Mouse (Mus musculus) C2C12 (cell line): Measurements from ENCODE around the gene Foxp1. TPM values are rescaled to one million over a fixed set of nuclear protein-coding genes. Genes with fewer than 3 reads are reported as not detected.

Experiments used
- H3K27me3 ChIP-seq: one replicate; pipeline ENCODE4 v1.6.1; 2011; ENCODE audit not compliant: control insufficient read depth, insufficient read depth, insufficient read length
- H3K36me3 ChIP-seq: one replicate; pipeline ENCODE4 v1.6.1; 2011; ENCODE audit not compliant: control insufficient read depth, insufficient read depth
- H3K4me3 ChIP-seq: one replicate; pipeline ENCODE4 v1.5.1; 2011; ENCODE audit warnings: mild to moderate bottlenecking, control low read depth; ENCODE audit not compliant: poor library complexity, insufficient read depth, severe bottlenecking
- H3K79me2 ChIP-seq: one replicate; pipeline ENCODE4 v1.6.1; 2011; ENCODE audit not compliant: control insufficient read depth, insufficient read depth
- H3K79me3 ChIP-seq: one replicate; pipeline ENCODE4 v1.6.1; 2011; ENCODE audit warnings: low read depth, control low read depth
- H3ac ChIP-seq: one replicate; pipeline ENCODE3; 2011; ENCODE audit warnings: low read depth; ENCODE audit not compliant: control insufficient read depth, insufficient read length
- CEBPB ChIP-seq: IDR thresholded peaks from one replicate; pipeline ENCODE4 v1.6.1; 2011; ENCODE audit warnings: low read depth, mild to moderate bottlenecking, control low read depth, moderate library complexity
- CTCF ChIP-seq: IDR thresholded peaks from one replicate; pipeline ENCODE4 v1.5.1; 2011; ENCODE audit not compliant: control insufficient read depth, insufficient read depth, insufficient read length
- FOSL1 ChIP-seq: IDR thresholded peaks from one replicate; pipeline ENCODE4 v1.8.0; 2011; ENCODE audit warnings: mild to moderate bottlenecking, low read length; ENCODE audit not compliant: poor library complexity, insufficient read depth, severe bottlenecking
- MAX ChIP-seq: IDR thresholded peaks from one replicate; pipeline ENCODE4 v1.6.1; 2011; ENCODE audit warnings: mild to moderate bottlenecking, control low read depth
- MYOD1 ChIP-seq: IDR thresholded peaks from one replicate; pipeline ENCODE4 v1.6.1; 2011; ENCODE audit warnings: low read depth; ENCODE audit not compliant: control insufficient read depth, insufficient read length
- MYOG ChIP-seq: IDR thresholded peaks from one replicate; pipeline ENCODE4 v1.6.1; 2011; ENCODE audit not compliant: control insufficient read depth, insufficient read length; ENCODE audit errors: extremely low read depth
- USF1 ChIP-seq: IDR thresholded peaks from one replicate; pipeline ENCODE4 v1.6.1; 2011; ENCODE audit warnings: low read depth, mild to moderate bottlenecking, control low read depth, moderate library complexity
- polyA plus RNA-seq: library from polyadenylated mRNA; unstranded; fragments of >200 nt; fragmentation: generic; extraction: Trizol; gene quantifications from one replicate; pipeline ENCODE4 v1.2.1, GENCODE M21; 2012; ENCODE audit warnings: missing spikeins

Foxp1 gene
- polyA plus RNA-seq, 1 experiment, result 25.9 TPM

DNA sequence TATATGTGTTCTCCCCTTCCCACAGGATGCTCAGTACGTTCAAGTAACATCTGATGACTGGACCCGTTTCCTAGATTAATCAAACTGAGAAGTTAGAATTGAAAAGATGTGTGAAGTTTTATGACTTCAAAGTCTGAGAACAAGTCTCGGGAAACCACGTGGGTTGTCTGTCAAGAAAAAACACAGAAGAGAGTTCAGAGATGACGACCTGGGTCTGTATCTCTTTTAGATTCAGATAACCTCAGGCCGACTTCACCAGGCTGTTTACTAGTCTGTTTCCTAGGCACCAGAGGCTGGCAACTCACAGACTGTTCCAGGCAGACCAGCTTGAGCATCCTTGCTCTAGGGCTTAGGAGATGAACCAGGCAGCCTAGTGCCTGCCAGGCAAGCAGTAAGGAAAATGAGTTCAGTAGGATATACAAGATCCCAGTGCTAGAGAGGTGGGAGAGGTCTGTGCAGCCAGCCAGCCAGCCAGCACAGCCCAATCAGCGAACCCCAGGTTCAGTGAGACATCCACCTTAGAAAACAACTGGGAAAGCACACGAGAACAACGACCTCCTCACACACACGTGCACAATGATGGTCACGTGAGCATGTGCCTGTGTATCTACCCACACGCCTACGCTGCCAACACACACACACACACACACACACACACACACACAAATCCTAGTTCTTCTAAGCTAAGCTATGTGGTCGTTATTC, 212.9 kb downstream of the Foxp1 start:
- H3K36me3 ChIP-seq, result no peaks in the 10 kb centered on the region
- H3K79me2 ChIP-seq, result no peaks in the 10 kb centered on the region
- H3K4me3 ChIP-seq, result no peak overlapping the region
- H3ac ChIP-seq, result no peak overlapping the region
- H3K27me3 ChIP-seq, result no peaks in the 10 kb centered on the region
- TF ChIP-seq CEBPB, result no peak
- TF ChIP-seq FOSL1, result no peak
- TF ChIP-seq CTCF, result no peak
- TF ChIP-seq MAX, result no peak
- no peak for TF ChIP-seq MYOD1
- no peak for TF ChIP-seq MYOG
- no peak for TF ChIP-seq USF1
- H3K79me3 ChIP-seq, result no peaks in the 10 kb centered on the region

DNA sequence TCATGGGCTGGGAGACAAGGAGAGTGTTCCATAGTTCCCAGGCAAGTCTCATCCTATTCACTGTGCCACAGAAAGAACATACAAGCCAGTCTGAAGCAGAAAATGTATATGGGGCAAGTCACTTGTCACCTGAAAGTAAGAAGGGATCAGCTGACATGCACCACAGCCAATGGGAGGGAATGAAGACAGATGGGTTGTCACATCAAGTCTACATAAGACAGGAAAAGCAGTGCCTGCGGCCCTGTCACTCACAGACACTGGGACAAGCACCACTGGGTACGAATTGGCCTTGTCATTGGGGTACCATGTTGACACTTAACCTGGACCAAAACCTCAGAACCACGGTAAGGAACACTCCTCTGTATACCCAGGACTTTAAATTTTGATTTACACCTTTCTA, 216.8 kb downstream of the Foxp1 start:
- H3K27me3 ChIP-seq, result no peaks in the 10 kb centered on the region
- no peaks in the 10 kb centered on the region for H3K79me2 ChIP-seq
- H3K36me3 ChIP-seq, result no peaks in the 10 kb centered on the region
- no peak overlapping the region for H3ac ChIP-seq
- TF ChIP-seq FOSL1 (no peak), MYOG (no peak)
- H3K79me3 ChIP-seq, result no peaks in the 10 kb centered on the region
- no peak overlapping the region for H3K4me3 ChIP-seq

DNA sequence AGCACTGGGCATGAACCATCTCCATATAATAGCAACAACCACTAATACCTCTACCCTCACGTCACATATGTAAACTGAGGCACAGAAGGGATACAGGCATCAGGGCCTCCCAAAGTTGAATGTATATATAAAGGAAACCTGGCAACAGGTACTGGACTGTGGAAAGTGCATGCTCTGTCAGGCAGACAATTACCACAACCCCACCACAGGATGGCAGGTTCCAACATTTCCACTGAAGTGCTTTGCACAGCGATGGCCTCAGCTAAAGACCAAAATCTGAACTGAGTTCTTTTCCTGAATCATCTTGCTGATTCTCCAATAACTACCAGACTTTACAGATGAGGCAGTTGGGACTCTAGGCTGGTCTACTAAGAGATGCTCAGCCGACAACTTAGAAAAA, 217.3 kb downstream of the Foxp1 start:
- no peaks in the 10 kb centered on the region for H3K79me3 ChIP-seq
- no peak overlapping the region for H3K4me3 ChIP-seq
- TF ChIP-seq MAX (no peak), USF1 (no peak)
- H3K27me3 ChIP-seq, result no peaks in the 10 kb centered on the region
- H3K36me3 ChIP-seq, result no peaks in the 10 kb centered on the region
- no peak overlapping the region for H3ac ChIP-seq
- no peaks in the 10 kb centered on the region for H3K79me2 ChIP-seq

- Histone ChIP-seq H3K36me3 (no peaks in the 10 kb centered on the region), H3ac (no peak overlapping the region), H3K4me3 (no peak overlapping the region), H3K79me2 (no peaks in the 10 kb centered on the region), H3K27me3 (no peaks in the 10 kb centered on the region), H3K79me3 (no peaks in the 10 kb centered on the region)
- TF ChIP-seq MYOD1, result no peak
- TF ChIP-seq MAX, result no peak
- no peak for TF ChIP-seq CTCF
- no peak for TF ChIP-seq CEBPB
- no peak for TF ChIP-seq MYOG
- TF ChIP-seq FOSL1, result no peak
- no peak for TF ChIP-seq USF1
Measured at GRCm38 (mm10) chr6:99302662-99303435, 219.7 kb downstream of the Foxp1 start.

DNA sequence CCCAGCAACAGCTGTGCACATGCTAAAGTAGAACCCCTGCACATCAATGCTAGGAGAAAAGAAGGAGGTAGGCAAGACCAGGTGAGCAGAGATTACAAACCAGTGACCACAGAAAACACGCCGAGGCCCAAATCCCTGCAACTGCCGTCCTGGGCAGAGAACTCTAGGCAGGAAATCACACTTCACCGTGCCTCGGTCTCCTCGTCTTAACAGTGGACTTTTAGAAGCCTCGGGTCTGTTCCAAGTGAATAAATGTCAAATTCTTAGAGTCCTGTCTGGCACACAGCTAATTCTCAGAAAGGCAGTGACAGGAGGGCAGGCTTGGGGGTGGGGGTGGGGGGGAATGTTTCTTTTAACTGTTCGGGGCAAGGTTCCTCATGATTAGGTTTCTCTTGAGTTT, 220.6 kb downstream of the Foxp1 start:
- H3K27me3 ChIP-seq, result no peaks in the 10 kb centered on the region
- no peak overlapping the region for H3ac ChIP-seq
- no peaks in the 10 kb centered on the region for H3K79me2 ChIP-seq
- no peak for TF ChIP-seq FOSL1
- TF ChIP-seq MYOD1, result no peak
- no peak for TF ChIP-seq CEBPB
- no peak for TF ChIP-seq MYOG
- no peak for TF ChIP-seq USF1
- TF ChIP-seq MAX, result no peak
- no peaks in the 10 kb centered on the region for H3K36me3 ChIP-seq
- no peaks in the 10 kb centered on the region for H3K79me3 ChIP-seq
- H3K4me3 ChIP-seq, result no peak overlapping the region

- no peaks in the 10 kb centered on the region for H3K36me3 ChIP-seq
- no peak overlapping the region for H3ac ChIP-seq
- H3K4me3 ChIP-seq, result no peak overlapping the region
- no peaks in the 10 kb centered on the region for H3K79me3 ChIP-seq
- TF ChIP-seq MAX, result no peak
- no peaks in the 10 kb centered on the region for H3K79me2 ChIP-seq
- H3K27me3 ChIP-seq, result no peaks in the 10 kb centered on the region
Measured at GRCm38 (mm10) chr6:99300235-99300634, 222.3 kb downstream of the Foxp1 start.
